In the genomic region with DNA sequence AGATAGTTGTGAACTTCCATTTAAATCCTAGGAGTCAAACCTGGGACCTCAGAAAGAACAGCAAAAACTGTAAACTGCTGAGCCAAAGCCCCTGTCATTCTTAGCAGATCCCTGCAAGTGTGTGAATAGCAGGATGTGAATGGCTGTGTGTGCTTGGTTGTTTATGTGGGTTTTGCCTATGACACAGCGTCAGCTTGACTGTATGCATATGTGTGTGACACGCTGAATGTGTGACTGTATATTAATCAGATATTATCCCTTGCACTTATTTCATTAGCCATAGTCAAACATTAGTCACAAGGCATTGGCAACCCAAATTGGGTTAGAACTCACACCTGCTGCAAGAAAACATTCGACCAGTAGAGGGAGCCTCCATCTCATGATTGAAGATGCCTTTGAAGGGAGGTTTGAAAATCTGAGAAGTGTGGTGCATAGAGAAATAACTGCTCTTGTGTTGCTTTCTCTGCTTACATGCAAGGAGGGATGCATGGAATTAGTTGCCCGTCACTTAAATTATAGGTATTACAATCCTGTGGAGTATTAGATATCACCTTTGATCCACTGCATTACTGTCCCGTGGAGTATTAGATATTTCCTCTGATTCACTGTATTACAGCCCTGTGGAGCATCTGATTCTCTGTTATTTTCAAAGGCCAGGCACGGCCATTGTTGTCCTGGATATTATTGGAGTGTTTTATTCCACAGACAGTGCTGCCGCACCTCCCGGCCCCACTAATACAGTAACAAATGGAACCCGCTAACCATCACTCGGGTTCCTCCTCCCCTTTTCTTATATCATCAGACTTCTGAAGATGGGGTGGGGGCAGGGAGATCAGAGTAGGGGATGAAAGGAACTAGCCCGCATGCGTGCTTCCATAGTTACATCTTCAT, we compare ENCODE assay signal across 8 mouse cellular contexts.
A peak's percentile ranks its signal among the peaks of the same experiment; 100 is the strongest.
DNase-seq lines count a peak whose midpoint lies in the region; ATAC-seq lines count a peak whose summit lies in the region.

No protein-coding gene starts in this region.

- intact Hi-C loops in gastrocnemius, postnatal 36 days (cut with DNase I): loop anchor here (5.0 kb wide), 1 partner anchor 579 kb away; no protein-coding TSS in a partner anchor

- ATAC-seq in hematopoietic stem cell, adult 5-6 weeks (replicated peaks in 1 of 2; ENCODE audit: insufficient read depth in 1 of 2, low FRiP score in 2 of 2, low TSS enrichment in 1 of 2, low read depth in 1 of 2, poor library complexity in 2 of 2, severe bottlenecking in 2 of 2): peak; percentile 59 to 66; a peak in 1 of 4 replicates
- peak; percentile 63; the same call in 1 of the 2 replicates for ATAC-seq in megakaryocyte-erythroid progenitor cell, adult 5-6 weeks (replicated peaks; ENCODE audit: low FRiP score, low TSS enrichment, poor library complexity, severe bottlenecking)

- peak; percentile 45 for DNase-seq in gastrocnemius, postnatal 10 days
- no peak for DNase-seq in gastrocnemius, postnatal 36 days
- DNase-seq in adrenal gland, postnatal 10 days: peak; percentile 80
- DNase-seq in embryo, embryonic 11.5 days (ENCODE audit: low read depth, low spot score): peak; percentile 50
- DNase-seq in layer of hippocampus, postnatal 10 days (ENCODE audit: low spot score in 2 of 2): peak; percentile 86
- DNase-seq in right cerebral cortex, postnatal 4 days: peak; percentile 87

Comparison
In these comparisons a context has a peak if more than half of its experiments do, and no peak if none do; other contexts are left out.
1. DNase-seq: peak in gastrocnemius, postnatal 10 days (single experiment), adrenal gland, postnatal 10 days (single experiment), embryo, embryonic 11.5 days (single experiment), layer of hippocampus, postnatal 10 days (2 of 2) and right cerebral cortex, postnatal 4 days (single experiment); none in gastrocnemius, postnatal 36 days (0 of 2).